Mouse (Mus musculus): Measurements from ENCODE around the gene Ift81.

GRCm38 (mm10) chr5:122512011-122512410 is 102.3 kb downstream of the Ift81 start:
- no peak for TF ChIP-seq CTCF (IDR thresholded peaks at IDR 0.05; ENCODE audit: low read depth, low read length)
- no peak for TF ChIP-seq POLR2A (IDR thresholded peaks at IDR 0.05; ENCODE audit: extremely low read depth, insufficient read depth, low read length)
